Mouse (Mus musculus): ENCODE results near the gene Smim6. TPM values are rescaled to one million over a fixed set of nuclear protein-coding genes. Genes with fewer than 3 reads are reported as not detected.
A peak's percentile ranks its signal among the peaks of the same experiment; 100 is the strongest.

Smim6 gene
- total RNA-seq, 2 experiments from 2014 or later = not detected

GRCm38 (mm10) chr11:115900561-115901337, 11.1 kb upstream of the Smim6 start:
- no peak for DNase-seq

- DNase-seq = no peak
These were observed 10.3 kb upstream of the Smim6 start for GRCm38 (mm10) chr11:115901338-115902161.

GRCm38 (mm10) chr11:115902177-115902576, 9.6 kb upstream of the Smim6 start:
- DNase-seq = no peak

GRCm38 (mm10) chr11:115902831-115903230, 9.0 kb upstream of the Smim6 start:
- DNase-seq = no peak

GRCm38 (mm10) chr11:115903384-115904230, 8.2 kb upstream of the Smim6 start:
- no peak for DNase-seq

GRCm38 (mm10) chr11:115904231-115904955, 7.4 kb upstream of the Smim6 start:
- no peak for DNase-seq

- no peak for DNase-seq
These were observed 6.6 kb upstream of the Smim6 start for GRCm38 (mm10) chr11:115904956-115905790.

- no peak for DNase-seq
These were observed 5.7 kb upstream of the Smim6 start for GRCm38 (mm10) chr11:115906116-115906515.

GRCm38 (mm10) chr11:115906521-115906920, 5.3 kb upstream of the Smim6 start:
- DNase-seq = no peak

GRCm38 (mm10) chr11:115911134-115911561, 669 bp upstream of the Smim6 start:
- no peak for DNase-seq

GRCm38 (mm10) chr11:115916579-115916978, 4.8 kb downstream of the Smim6 start:
- DNase-seq = no peak

GRCm38 (mm10) chr11:115918637-115919036, 6.8 kb downstream of the Smim6 start:
- no peak for DNase-seq

GRCm38 (mm10) chr11:115919073-115919472, 7.3 kb downstream of the Smim6 start:
- no peak for DNase-seq

- no peak for DNase-seq
These were observed 8.4 kb downstream of the Smim6 start for GRCm38 (mm10) chr11:115920110-115920818.

- DNase-seq = no peak
These were observed 10.2 kb downstream of the Smim6 start for GRCm38 (mm10) chr11:115921986-115922385.

- DNase-seq = no peak
These were observed 17.2 kb downstream of the Smim6 start for GRCm38 (mm10) chr11:115929031-115929430.

GRCm38 (mm10) chr11:115929818-115930217, 18.0 kb downstream of the Smim6 start:
- no peak for DNase-seq

GRCm38 (mm10) chr11:115931235-115931634, 19.4 kb downstream of the Smim6 start:
- no peak for DNase-seq

- DNase-seq = peak; percentile 95
These were observed 21.4 kb downstream of the Smim6 start, which contains the start of the genes Sap30bp and Recql5 for GRCm38 (mm10) chr11:115933108-115933746. Sap30bp (plus strand) TSS chr11:115933282. Recql5 (minus strand) TSS chr11:115933477.

Measured in gastrocnemius, postnatal 25 days (tissue).